Mouse (Mus musculus) intestine, postnatal 0 days (tissue): ENCODE data around the gene Mrpl49. TPM values are rescaled to one million over a fixed set of nuclear protein-coding genes. Genes with fewer than 3 reads are reported as not detected.

Source experiments
- ATAC-seq: fragments of 200-750 bp; cut with Nextera tagmentation; 2 replicates; pipeline ENCODE4 v1.8.0; 2017; ENCODE audit warnings: mild to moderate bottlenecking, moderate TSS enrichment, moderate library complexity
- H3K27ac ChIP-seq: fragments of 300-500 bp; sonication (generic); 2 replicates; pipeline ENCODE4 v1.5.1; 2014; ENCODE audit warnings: mild to moderate bottlenecking, low read depth, low read length, moderate library complexity
- H3K27me3 ChIP-seq: fragments of 300-500 bp; sonication (generic); replicated peaks from 2 replicates; pipeline ENCODE4 v1.6.1; 2014; ENCODE audit warnings: low read length, mixed read lengths; ENCODE audit not compliant: control insufficient read depth, insufficient read depth
- H3K36me3 ChIP-seq: fragments of 300-500 bp; sonication (generic); 2 replicates; pipeline ENCODE4 v1.6.1; 2014; ENCODE audit warnings: mild to moderate bottlenecking, moderate library complexity; ENCODE audit not compliant: control insufficient read depth, insufficient read depth
- H3K4me1 ChIP-seq: fragments of 300-500 bp; sonication (generic); replicated peaks from 2 replicates; pipeline ENCODE4 v1.6.1; 2014; ENCODE audit warnings: antibody characterized with exemption, low read length, mixed read lengths; ENCODE audit not compliant: control insufficient read depth, insufficient read depth
- H3K4me2 ChIP-seq: fragments of 300-500 bp; sonication (generic); replicated peaks from 2 replicates; pipeline ENCODE4 v1.6.1; 2014; ENCODE audit warnings: low read depth, mild to moderate bottlenecking, moderate library complexity
- H3K4me3 ChIP-seq: fragments of 300-500 bp; sonication (generic); 2 replicates; pipeline ENCODE4 v1.5.1; 2014; ENCODE audit warnings: low read depth, low read length
- H3K9ac ChIP-seq: fragments of 300-500 bp; sonication (generic); 2 replicates; pipeline ENCODE4 v1.6.1; 2014; ENCODE audit warnings: mild to moderate bottlenecking, low read depth, low read length
- H3K9me3 ChIP-seq: fragments of 300-500 bp; sonication (generic); 2 replicates; pipeline ENCODE4 v1.6.1; 2016; ENCODE audit warnings: mixed run types; ENCODE audit not compliant: control insufficient read depth
- CTCF ChIP-seq: sonication (generic); IDR thresholded peaks from 2 replicates; pipeline ENCODE4 v1.5.1; 2016; ENCODE audit warnings: low read depth, mild to moderate bottlenecking, control low read depth, antibody characterized with exemption, moderate library complexity
- WGBS: fragments of 180-500 bp; shearing (Covaris S2); extraction: QIAGEN DNeasy Blood & Tissue Kit; methylation state at CpG from one replicate; pipeline ENCODE4 v1.1.7; 2014; 5-methylcytosine and 5-hydroxymethylcytosine counted together
- polyA plus RNA-seq: library from polyadenylated mRNA; unstranded; fragments of >200 nt; fragmentation: Nextera tagmentation; extraction: Ambion mirVana; gene quantifications from 2 replicates; pipeline ENCODE4 v1.2.1, GENCODE M21; 2015

Mrpl49 gene
- polyA plus RNA-seq, 1 experiment from 2014 or later = 36.3 TPM

- Histone ChIP-seq H3K9me3 (no peaks in the 10 kb centered on the region), H3K27ac (peak within 1 kb of the TSS; percentile 75), H3K4me2 (peak within 1 kb of the TSS; percentile 94), H3K4me1 (no peaks in the 10 kb centered on the region), H3K27me3 (no peaks in the 10 kb centered on the region), H3K36me3 (peaks cover 34% of the 10 kb centered on the region), H3K9ac (peak within 1 kb of the TSS; percentile 50), H3K4me3 (peak within 1 kb of the TSS; percentile 50)
- TF ChIP-seq CTCF = peak; percentile 23
- peak; percentile 90 for ATAC-seq
- WGBS = 6% methylated on average over 33 of the region's 33 CpGs
Observed at GRCm38 (mm10) chr19:6067724-6068415, 10.3 kb upstream of the Mrpl49 start, which contains the start of gene Tm7sf2. Gene Tm7sf2 (minus strand): TSS chr19:6068373.

- Histone ChIP-seq H3K36me3 (peaks cover 29% of the 10 kb centered on the region), H3K4me2 (peak overlapping the region; percentile 94), H3K27ac (peak overlapping the region; percentile 75), H3K27me3 (no peaks in the 10 kb centered on the region), H3K4me3 (peak overlapping the region; percentile 50), H3K9me3 (no peaks in the 10 kb centered on the region), H3K4me1 (0 out of 2 replicates have a peak, but pooled peaks cover 6% of the 10 kb centered on the region), H3K9ac (peak overlapping the region; percentile 50)
- TF ChIP-seq CTCF = peak; percentile 93
- under 1% methylated on average over 30 of the region's 30 CpGs for WGBS
- ATAC-seq = peak; percentile 61
Observed at GRCm38 (mm10) chr19:6067011-6067723, 9.6 kb upstream of the Mrpl49 start.

GRCm38 (mm10) chr19:6066571-6066970 lies 9.0 kb upstream of the Mrpl49 start:
- Histone ChIP-seq H3K4me1 (0 out of 2 replicates have a peak, but pooled peaks cover 8% of the 10 kb centered on the region), H3K36me3 (peaks cover 28% of the 10 kb centered on the region), H3K4me3 (peak overlapping the region; percentile 50), H3K27me3 (no peaks in the 10 kb centered on the region), H3K9ac (no peak overlapping the region), H3K9me3 (no peaks in the 10 kb centered on the region), H3K27ac (no peak overlapping the region), H3K4me2 (peak overlapping the region; percentile 94)
- WGBS = 15% methylated on average over 5 of the region's 5 CpGs
- TF ChIP-seq CTCF = no peak
- no peak for ATAC-seq

- H3K4me1 ChIP-seq = 0 out of 2 replicates have a peak, but pooled peaks cover 8% of the 10 kb centered on the region
- 0 out of 2 replicates have a peak, but pooled peaks cover 3% of the 10 kb centered on the region for H3K36me3 ChIP-seq
- H3K9me3 ChIP-seq = no peaks in the 10 kb centered on the region
- H3K9ac ChIP-seq = no peak overlapping the region
- H3K27me3 ChIP-seq = no peaks in the 10 kb centered on the region
- TF ChIP-seq CTCF = no peak
- ATAC-seq = no peak
- 0 out of 2 replicates have a peak overlapping the region, but pooled peaks have one; percentile 96 for H3K4me2 ChIP-seq
- H3K4me3 ChIP-seq = no peak overlapping the region
- 92% methylated on average over 6 of the region's 6 CpGs for WGBS
- H3K27ac ChIP-seq = no peak overlapping the region
Observed at GRCm38 (mm10) chr19:6063081-6063480, 5.5 kb upstream of the Mrpl49 start.

GRCm38 (mm10) chr19:6062418-6062817 lies 4.8 kb upstream of the Mrpl49 start:
- Histone ChIP-seq H3K27ac (peak overlapping the region; percentile 94; the same call in 1 of the 2 replicates), H3K36me3 (0 out of 2 replicates have a peak, but pooled peaks cover 3% of the 10 kb centered on the region), H3K4me2 (peak overlapping the region; percentile 96), H3K4me1 (0 out of 2 replicates have a peak, but pooled peaks cover 8% of the 10 kb centered on the region), H3K4me3 (peak overlapping the region; percentile 79), H3K9ac (peak overlapping the region; percentile 95), H3K27me3 (no peaks in the 10 kb centered on the region), H3K9me3 (no peaks in the 10 kb centered on the region)
- TF ChIP-seq CTCF = no peak
- 30% methylated on average over 5 of the region's 5 CpGs for WGBS
- ATAC-seq = no peak

- Histone ChIP-seq H3K4me2 (peak overlapping the region; percentile 96), H3K9me3 (no peaks in the 10 kb centered on the region), H3K27me3 (no peaks in the 10 kb centered on the region), H3K4me3 (peak overlapping the region; percentile 79), H3K4me1 (peaks cover 9% of the 10 kb centered on the region; the same call in 1 of the 2 replicates), H3K27ac (peak overlapping the region; percentile 94), H3K36me3 (0 out of 2 replicates have a peak, but pooled peaks cover 3% of the 10 kb centered on the region), H3K9ac (peak overlapping the region; percentile 95)
- TF ChIP-seq CTCF = no peak
- ATAC-seq = no peak
- WGBS = under 1% methylated on average over 44 of the region's 44 CpGs
Observed at GRCm38 (mm10) chr19:6061641-6062302, 4.2 kb upstream of the Mrpl49 start.
